ENCODE assay signal across 32 mouse cellular contexts in genomic region chr14:22174757-22175156, GRCm38 (mm10).
DNase-seq lines count a peak whose midpoint lies in the region; ATAC-seq and TF ChIP-seq lines count a peak whose summit lies in the region.
"Had no signal": no experiment of that assay in that cellular context is flagged by ENCODE, and none has a peak within 500 bp of the region (broad histone marks: within the 10 kb centered on the region; RNA-seq: fewer than 3 reads in every experiment).

No protein-coding gene starts in this region.

- intact Hi-C loops in heart, postnatal 36 days (cut with DNase I): no loop called here

- DNase-seq in heart, adult 11 months: peak; percentile 41
- DNase-seq in heart, postnatal 36 days: no peak
- peak; percentile 55 for DNase-seq in kidney, postnatal 0 days (ENCODE audit: low spot score)
- DNase-seq in kidney, adult 11 months: no peak
- no peak for DNase-seq in brain, embryonic 14.5 days (ENCODE audit: low read depth)
- DNase-seq in limb, embryonic 11.5 days (ENCODE audit: low spot score): peak; percentile 60
- DNase-seq in spleen, postnatal 4 days (ENCODE audit: low spot score in 2 of 2): no peak
- no peak for DNase-seq in layer of hippocampus, postnatal 36 days
- DNase-seq: adrenal gland, adult 2 months; adrenal gland, postnatal 36 days; cerebellum, adult 2 months; cerebellum, postnatal 25 days; gastrocnemius, postnatal 14 days; heart, adult 18-20 months; heart, postnatal 4 days; kidney, postnatal 4 days; liver, postnatal 0 days; lung, postnatal 14 days; spleen, adult 18-20 months; thymus, adult 2 months; thymus, postnatal 4 days had no signal

- H3K27me3 ChIP-seq in kidney, postnatal 0 days (ENCODE audit: insufficient read depth, low read length): no peaks in the 10 kb centered on the region
- H3K27me3 ChIP-seq in limb, embryonic 11.5 days (ENCODE audit: control insufficient read depth, insufficient read depth, low read length): no peaks in the 10 kb centered on the region; the same call in 1 of the 2 replicates
- H3K27me3 ChIP-seq: CH12.LX; hindbrain, embryonic 13.5 days had no signal

- no peak for ATAC-seq in kidney, postnatal 0 days (replicated peaks; ENCODE audit: low FRiP score, low read depth)
- no peak for ATAC-seq in limb, embryonic 11.5 days (ENCODE audit: insufficient number of reproducible peaks, low FRiP score, low TSS enrichment, low read depth)
- ATAC-seq: activated CD4-positive, CD25-positive, alpha-beta regulatory T cell, adult 4 months; inflammation-experienced regulatory T-cells, adult 6 months; liver, postnatal 0 days; midbrain, embryonic 16.5 days had no signal

- no peak for TF ChIP-seq POLR2A in brain, embryonic 14.5 days (IDR thresholded peaks at IDR 0.05; ENCODE audit: borderline replicate concordance, extremely low read depth, insufficient read depth, insufficient read length, poor library complexity, severe bottlenecking)

- H3K36me3 ChIP-seq in kidney, postnatal 0 days (ENCODE audit: insufficient read depth, low read length): no peaks in the 10 kb centered on the region
- H3K36me3 ChIP-seq in limb, embryonic 11.5 days (ENCODE audit: control insufficient read depth, insufficient read depth, low read length): no peaks in the 10 kb centered on the region
- H3K36me3 ChIP-seq: hindbrain, embryonic 13.5 days; kidney, embryonic 15.5 days; limb, embryonic 13.5 days had no signal

- peak; percentile 50 for TF ChIP-seq CTCF in kidney, postnatal 0 days (IDR thresholded peaks at IDR 0.05; ENCODE audit: low read depth)
- TF ChIP-seq CTCF in brain, embryonic 14.5 days (IDR thresholded peaks at IDR 0.05; ENCODE audit: borderline replicate concordance, extremely low read depth, insufficient read depth, insufficient read length): peak; percentile 19; the same call in 1 of the 2 replicates

- H3K9ac ChIP-seq in kidney, postnatal 0 days (ENCODE audit: low read depth, low read length): no peak overlapping the region
- no peak overlapping the region for H3K9ac ChIP-seq in limb, embryonic 11.5 days (ENCODE audit: low read length)
- H3K9ac ChIP-seq: hindbrain, embryonic 13.5 days; kidney, embryonic 15.5 days; limb, embryonic 13.5 days; liver, postnatal 0 days had no signal

- H3K27ac ChIP-seq in kidney, postnatal 0 days: no peak overlapping the region
- no peak overlapping the region for H3K27ac ChIP-seq in limb, embryonic 11.5 days (replicated peaks; ENCODE audit: low read depth, low read length)
- H3K27ac ChIP-seq: hindbrain, embryonic 13.5 days; kidney, embryonic 15.5 days; limb, embryonic 13.5 days had no signal

- H3K4me2 ChIP-seq in kidney, postnatal 0 days (ENCODE audit: low read length): no peak overlapping the region
- H3K4me2 ChIP-seq in limb, embryonic 11.5 days (ENCODE audit: low read depth, severe bottlenecking): no peak overlapping the region
- H3K4me2 ChIP-seq: heart, embryonic 11.5 days; hindbrain, embryonic 13.5 days; kidney, embryonic 15.5 days; limb, embryonic 13.5 days; liver, embryonic 11.5 days; midbrain, embryonic 11.5 days had no signal

- H3K9me3 ChIP-seq in kidney, postnatal 0 days (replicated peaks; ENCODE audit: low read length): no peaks in the 10 kb centered on the region
- no peaks in the 10 kb centered on the region for H3K9me3 ChIP-seq in limb, embryonic 11.5 days (ENCODE audit: control insufficient read depth, low read length)
- H3K9me3 ChIP-seq: hindbrain, embryonic 13.5 days; kidney, embryonic 15.5 days had no signal

- no peaks in the 10 kb centered on the region for H3K4me1 ChIP-seq in kidney, postnatal 0 days (replicated peaks; ENCODE audit: insufficient read depth, low read length)
- H3K4me1 ChIP-seq in limb, embryonic 11.5 days (ENCODE audit: control insufficient read depth, insufficient read depth, low read length): no peaks in the 10 kb centered on the region

- 30% methylated on average over 9 of the region's 9 CpGs for WGBS in kidney, postnatal 0 days
- WGBS in limb, embryonic 11.5 days: 17% methylated on average over 9 of the region's 9 CpGs

- H3K4me3 ChIP-seq in kidney, postnatal 0 days (replicated peaks; ENCODE audit: low read depth, low read length): no peak overlapping the region
- no peak overlapping the region for H3K4me3 ChIP-seq in limb, embryonic 11.5 days (ENCODE audit: low read depth, low read length)
- H3K4me3 ChIP-seq: erythroblast, embryonic 14.5 days; hindbrain, embryonic 13.5 days; kidney, embryonic 15.5 days; limb, embryonic 13.5 days had no signal

Comparison
In these comparisons a context has a peak if more than half of its experiments do, and no peak if none do; other contexts are left out.
1. DNase-seq: peak in heart, adult 11 months (single experiment), kidney, postnatal 0 days (single experiment) and limb, embryonic 11.5 days (single experiment); none in heart, postnatal 36 days (0 of 2), kidney, adult 11 months (single experiment), brain, embryonic 14.5 days (single experiment), spleen, postnatal 4 days (0 of 2) and layer of hippocampus, postnatal 36 days (0 of 2).